Mouse (Mus musculus) liver, adult 2 months (tissue): ENCODE measurements at regions not wholly inside any gene's neighbourhood (a gene's known extent, or its start where the extent isn't known, plus 50 kb on each side); places are given as distances from the start of the nearest gene placed in this dataset.

Experiments
- DNase-seq: peaks from one replicate; pipeline ENCODE4 v3.0.0-alpha.2; 2011; ENCODE audit warnings: low read depth, low spot score; ENCODE audit errors: extremely low read depth
- H3K27ac ChIP-seq: fragments of 200-500 bp; replicated peaks from 2 replicates; pipeline ENCODE4 v1.5.1; 2012; ENCODE audit warnings: low read depth, mild to moderate bottlenecking, control low read depth, inconsistent platforms, low read length; ENCODE audit not compliant: insufficient read depth
- H3K27me3 ChIP-seq: fragments of 200-500 bp; 2 replicates; pipeline ENCODE4 v1.6.1; 2012; ENCODE audit warnings: mild to moderate bottlenecking, moderate library complexity, low read length, inconsistent platforms; ENCODE audit not compliant: control insufficient read depth, insufficient read depth
- H3K36me3 ChIP-seq: fragments of 200-500 bp; 2 replicates; pipeline ENCODE4 v1.6.1; 2012; ENCODE audit warnings: low read length, inconsistent platforms; ENCODE audit not compliant: control insufficient read depth, insufficient read depth
- H3K4me1 ChIP-seq: fragments of 200-500 bp; 2 replicates; pipeline ENCODE4 v1.6.1; 2011; ENCODE audit warnings: low read length; ENCODE audit not compliant: control insufficient read depth, insufficient read depth
- H3K4me3 ChIP-seq: fragments of 200-500 bp; 2 replicates; pipeline ENCODE4 v1.5.1; 2011; ENCODE audit warnings: low read depth, mild to moderate bottlenecking, control low read depth, low read length, moderate library complexity; ENCODE audit not compliant: insufficient read depth
- H3K79me2 ChIP-seq: fragments of 200-500 bp; 2 replicates; pipeline ENCODE4 v1.6.1; 2012; ENCODE audit warnings: inconsistent platforms, mild to moderate bottlenecking, low read length, moderate library complexity; ENCODE audit not compliant: control insufficient read depth, insufficient read depth
- H3K9ac ChIP-seq: fragments of 200-500 bp; 2 replicates; pipeline ENCODE4 v1.6.1; 2012; ENCODE audit warnings: low read depth, mild to moderate bottlenecking, control low read depth, inconsistent platforms, low read length
- CTCF ChIP-seq: fragments of 200-500 bp; IDR thresholded peaks from 2 replicates; pipeline ENCODE4 v1.5.1; 2011; ENCODE audit warnings: low read depth, low read length, control low read depth
- POLR2A ChIP-seq: fragments of 200-500 bp; IDR thresholded peaks from 2 replicates; pipeline ENCODE4 v1.6.1; 2011; ENCODE audit warnings: low read length, control low read depth; ENCODE audit not compliant: insufficient read depth; ENCODE audit errors: extremely low read depth
- WGBS: fragments of 180-500 bp; shearing (Covaris S2); methylation state at CpG from one replicate; pipeline ENCODE4 v1.1.7; 2018; 5-methylcytosine and 5-hydroxymethylcytosine counted together

DNA sequence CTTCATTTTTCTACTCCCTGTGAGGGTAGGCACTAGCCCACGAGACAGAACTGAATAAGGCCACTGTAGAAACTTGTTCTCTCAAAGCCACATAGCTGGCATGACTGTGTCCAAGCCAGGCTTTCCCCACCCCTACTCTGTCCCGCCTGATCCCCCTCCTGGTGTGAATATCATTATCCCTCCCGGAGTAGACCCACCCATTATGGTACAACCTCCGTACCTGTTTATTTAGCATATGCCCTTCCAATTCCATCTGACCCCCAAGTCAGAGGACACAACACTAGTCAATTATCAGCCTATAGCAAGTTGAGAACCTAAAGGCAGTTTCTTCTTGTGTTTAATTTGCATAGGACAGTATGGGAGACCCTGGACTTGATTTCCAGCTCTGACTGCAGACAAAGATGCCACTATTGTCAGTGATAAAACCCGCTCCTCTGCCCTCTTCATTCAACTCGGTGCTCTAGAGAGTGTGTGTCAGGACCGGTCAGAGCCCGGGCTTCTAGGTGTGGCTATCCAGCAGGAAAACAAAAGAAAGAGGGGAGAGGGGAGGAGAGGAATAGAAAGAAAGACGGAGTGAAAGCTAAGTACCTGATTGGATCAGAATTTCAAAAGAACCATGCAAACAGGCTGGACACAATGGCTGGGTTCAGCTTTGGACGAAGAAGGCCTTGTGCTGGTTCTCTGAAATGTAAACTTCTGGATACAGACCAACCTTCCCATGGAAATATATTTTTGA, 115.1 kb upstream of the Med13l start:
- H3K27me3 ChIP-seq = no peaks in the 10 kb centered on the region

DNA sequence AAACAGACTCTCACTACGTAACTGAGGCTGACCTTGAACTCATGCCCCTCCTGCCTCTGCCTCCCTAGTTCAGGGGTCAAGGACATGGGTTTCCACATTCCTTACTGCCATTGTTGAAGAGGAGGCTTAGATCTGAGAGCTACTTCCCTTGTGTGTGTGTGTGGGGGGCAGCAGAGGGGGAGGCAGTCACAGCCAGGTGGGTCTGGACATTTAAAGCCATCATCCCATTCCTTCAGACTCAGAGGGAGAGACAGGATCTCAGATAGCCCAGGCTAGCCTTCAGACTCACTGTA, 114.5 kb upstream of the Med13l start:
- H3K79me2 ChIP-seq = no peaks in the 10 kb centered on the region
- H3K4me3 ChIP-seq = no peak overlapping the region
- 70% methylated on average over 1 of the region's 1 CpGs for WGBS
- no peak overlapping the region for H3K27ac ChIP-seq
- no peak overlapping the region for H3K9ac ChIP-seq
- no peaks in the 10 kb centered on the region for H3K27me3 ChIP-seq
- H3K4me1 ChIP-seq = no peaks in the 10 kb centered on the region
- TF ChIP-seq CTCF (no peak), POLR2A (no peak)
- no peaks in the 10 kb centered on the region for H3K36me3 ChIP-seq
- no peak for DNase-seq

More for the DNA sequence above, 115.1 kb upstream of the Med13l start:
- 64% methylated on average over 10 of the region's 10 CpGs for whole genome bisulfite sequencing
- Histone ChIP-seq H3K36me3 (no peaks in the 10 kb centered on the region), H3K4me1 (no peaks in the 10 kb centered on the region), H3K4me3 (no peak overlapping the region), H3K27ac (no peak overlapping the region), H3K9ac (no peak overlapping the region), H3K79me2 (no peaks in the 10 kb centered on the region)
- DNase-seq = no peak
- TF ChIP-seq CTCF = no peak

GRCm38 (mm10) chr5:118446878-118447277, 113.6 kb upstream of the Med13l start:
- H3K9ac ChIP-seq = no peak overlapping the region
- H3K79me2 ChIP-seq = no peaks in the 10 kb centered on the region
- H3K4me3 ChIP-seq = no peak overlapping the region
- DNase-seq = no peak
- H3K36me3 ChIP-seq = no peaks in the 10 kb centered on the region
- H3K27ac ChIP-seq = no peak overlapping the region
- H3K27me3 ChIP-seq = no peaks in the 10 kb centered on the region
- no peaks in the 10 kb centered on the region for H3K4me1 ChIP-seq
- TF ChIP-seq CTCF (no peak), POLR2A (no peak)
- WGBS = 78% methylated on average over 6 of the region's 6 CpGs

DNA sequence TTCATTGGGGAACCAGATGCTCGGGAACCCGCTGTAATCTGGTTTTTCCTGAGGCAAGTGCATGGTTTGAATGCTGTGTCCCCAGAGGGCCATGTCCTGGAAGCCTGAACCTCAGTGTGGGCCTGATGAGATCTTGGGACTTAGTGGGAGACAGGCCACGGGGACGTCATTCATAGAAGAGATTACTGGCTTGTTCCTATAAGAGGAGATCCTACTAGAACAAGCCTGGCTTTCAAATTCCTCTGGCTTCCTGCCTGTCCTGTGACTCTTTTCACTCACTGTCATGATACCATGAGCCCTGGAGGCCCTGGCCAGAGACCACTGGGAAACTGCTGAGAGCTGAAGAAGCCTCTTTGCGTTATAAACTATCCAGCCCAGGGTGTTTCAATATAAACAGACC, 113.1 kb upstream of the Med13l start:
- Histone ChIP-seq H3K36me3 (no peaks in the 10 kb centered on the region), H3K27me3 (no peaks in the 10 kb centered on the region), H3K9ac (no peak overlapping the region), H3K4me3 (no peak overlapping the region), H3K79me2 (no peaks in the 10 kb centered on the region), H3K4me1 (no peaks in the 10 kb centered on the region), H3K27ac (no peak overlapping the region)
- WGBS = 89% methylated on average over 5 of the region's 5 CpGs
- no peak for DNase-seq
- TF ChIP-seq POLR2A (no peak), CTCF (no peak)

DNA sequence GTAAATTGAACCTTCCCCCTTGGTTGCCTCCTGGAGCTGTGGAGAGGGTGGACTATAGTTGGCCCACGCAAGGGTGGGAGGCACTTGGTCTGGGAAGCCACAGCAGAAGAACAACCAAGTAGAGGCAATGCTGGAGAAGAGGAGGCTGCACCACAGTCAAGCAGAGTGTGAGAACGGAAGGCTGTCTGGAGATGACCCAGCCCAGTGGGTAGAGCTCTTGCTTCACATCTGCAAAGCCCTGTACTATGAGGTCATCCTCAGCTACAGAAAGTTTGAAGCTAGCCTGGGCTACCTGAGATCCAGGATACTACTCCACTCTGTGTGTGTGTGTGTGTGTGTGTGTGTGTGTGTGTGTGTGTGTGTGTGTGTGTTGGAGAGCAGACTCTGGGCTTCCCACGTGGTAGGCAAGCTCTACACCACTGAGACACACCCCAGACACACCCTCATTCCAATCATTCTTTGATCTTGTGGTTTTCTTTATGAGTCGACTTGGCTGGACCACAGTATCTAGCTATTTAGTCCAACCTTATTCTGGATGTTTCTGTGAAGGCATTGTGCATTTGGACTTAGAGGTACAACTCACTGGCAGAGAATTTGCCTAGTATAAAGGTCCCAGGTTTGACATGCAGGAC, 111.5 kb upstream of the Med13l start:
- WGBS = 61% methylated on average over 4 of the region's 4 CpGs
- no peak for DNase-seq
- no peak overlapping the region for H3K9ac ChIP-seq
- H3K4me3 ChIP-seq = no peak overlapping the region
- no peaks in the 10 kb centered on the region for H3K36me3 ChIP-seq
- no peaks in the 10 kb centered on the region for H3K4me1 ChIP-seq
- no peak for TF ChIP-seq CTCF
- TF ChIP-seq POLR2A = no peak
- H3K27me3 ChIP-seq = no peaks in the 10 kb centered on the region
- H3K79me2 ChIP-seq = no peaks in the 10 kb centered on the region
- no peak overlapping the region for H3K27ac ChIP-seq

DNA sequence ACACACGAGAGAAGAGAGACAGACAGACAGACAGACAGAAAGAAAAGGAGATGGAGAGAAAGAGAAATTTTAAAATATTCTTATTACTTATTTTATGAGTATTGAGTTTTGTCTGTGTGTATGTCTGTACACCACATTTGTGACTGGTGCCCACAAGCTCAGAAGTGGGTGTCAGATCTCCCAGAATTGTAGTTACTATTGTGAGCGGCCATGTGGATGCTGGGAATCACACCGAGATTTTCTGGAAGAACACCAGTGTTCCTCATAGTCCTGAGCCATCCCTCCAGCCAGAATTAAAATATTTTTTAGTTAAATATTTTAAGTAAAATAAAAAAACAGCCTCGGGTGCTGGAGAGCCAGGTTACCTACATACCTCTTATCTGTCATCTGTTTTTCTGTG, 110.6 kb upstream of the Med13l start:
- Histone ChIP-seq H3K9ac (no peak overlapping the region), H3K4me1 (no peaks in the 10 kb centered on the region), H3K27me3 (no peaks in the 10 kb centered on the region), H3K27ac (no peak overlapping the region), H3K36me3 (no peaks in the 10 kb centered on the region), H3K79me2 (no peaks in the 10 kb centered on the region), H3K4me3 (no peak overlapping the region)
- TF ChIP-seq CTCF (no peak), POLR2A (no peak)
- no peak for DNase-seq
- WGBS = 78% methylated on average over 4 of the region's 4 CpGs
